Mouse (Mus musculus): ENCODE results near the gene Btbd9.

Gene Btbd9

DNA sequence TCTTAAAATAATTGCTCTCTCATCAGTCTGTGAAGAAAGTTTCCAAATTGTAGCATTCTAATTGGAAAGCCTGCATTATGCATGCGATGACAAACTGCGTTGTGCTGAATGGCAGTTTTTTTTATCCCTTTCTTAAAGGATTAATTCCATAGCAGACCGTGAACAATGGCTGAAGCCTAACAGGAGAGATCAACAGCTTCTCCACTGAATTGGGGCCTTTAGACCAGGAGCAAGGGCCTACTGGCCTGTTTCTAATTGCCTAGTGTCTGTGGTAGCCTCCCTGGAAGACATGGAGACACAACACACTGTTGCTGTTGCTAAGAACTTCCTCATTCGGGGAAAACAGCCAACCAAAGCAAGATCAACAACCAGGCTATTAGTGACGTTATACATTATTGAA lies 296.6 kb downstream of the Btbd9 start:
- no peak for DNase-seq (ENCODE audit: low spot score)

DNA sequence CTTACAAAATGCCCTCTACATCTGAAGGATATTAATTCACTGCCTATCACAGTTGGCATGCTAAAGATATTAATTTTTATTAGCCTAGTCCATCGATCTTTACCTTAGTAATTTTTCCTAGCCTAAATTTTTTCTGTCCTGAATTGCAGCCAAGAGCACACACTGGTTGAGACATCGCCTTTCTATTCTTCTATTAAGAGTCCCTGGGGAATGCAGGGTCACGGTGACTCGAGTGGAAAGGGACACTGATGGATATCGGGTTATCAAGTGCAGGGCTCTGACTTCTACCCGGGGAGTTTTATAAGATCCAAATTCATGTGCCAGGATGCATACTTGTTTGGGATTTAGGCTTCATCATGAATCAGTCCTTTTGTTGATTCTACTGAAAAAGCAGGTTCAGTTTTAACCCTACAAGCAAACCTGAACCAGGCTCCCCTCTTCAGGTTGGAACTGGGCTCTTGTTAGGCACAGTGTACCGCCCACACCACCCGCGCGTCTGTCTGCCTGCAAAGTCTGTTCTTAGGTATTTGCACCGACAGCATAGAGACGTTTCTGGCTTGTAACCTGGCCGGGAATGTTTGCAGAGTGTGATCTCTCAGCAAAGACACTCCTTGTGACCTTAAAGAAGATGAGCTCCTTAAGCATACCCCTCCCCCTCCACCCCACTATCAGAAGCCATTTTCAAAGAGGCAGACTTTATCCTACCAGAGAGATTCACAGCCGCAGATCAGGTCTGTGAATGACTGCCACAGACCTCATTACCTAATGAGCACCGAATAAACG lies 297.5 kb downstream of the Btbd9 start:
- DNase-seq (ENCODE audit: low spot score), result no peak

DNA sequence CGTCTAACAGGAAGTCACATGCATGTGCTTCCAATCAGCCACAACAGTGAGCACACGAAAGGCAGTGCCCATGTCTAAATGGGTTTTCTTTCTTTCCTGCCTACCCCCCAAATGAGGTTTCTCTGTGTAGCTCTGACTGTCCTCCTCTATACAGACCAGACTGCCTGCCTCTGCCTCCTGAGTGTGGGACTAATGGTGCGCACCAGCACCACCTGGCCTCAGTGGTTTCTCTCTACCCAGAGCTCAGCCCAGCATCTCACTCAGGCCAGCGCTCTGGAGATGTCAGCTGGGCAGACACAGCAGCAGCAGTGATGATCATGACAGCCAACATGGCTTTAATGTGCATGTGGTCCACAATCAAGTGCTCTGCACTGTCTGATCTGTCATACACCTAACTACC lies 299.8 kb downstream of the Btbd9 start:
- DNase-seq (ENCODE audit: low spot score), result peak; percentile 6

DNA sequence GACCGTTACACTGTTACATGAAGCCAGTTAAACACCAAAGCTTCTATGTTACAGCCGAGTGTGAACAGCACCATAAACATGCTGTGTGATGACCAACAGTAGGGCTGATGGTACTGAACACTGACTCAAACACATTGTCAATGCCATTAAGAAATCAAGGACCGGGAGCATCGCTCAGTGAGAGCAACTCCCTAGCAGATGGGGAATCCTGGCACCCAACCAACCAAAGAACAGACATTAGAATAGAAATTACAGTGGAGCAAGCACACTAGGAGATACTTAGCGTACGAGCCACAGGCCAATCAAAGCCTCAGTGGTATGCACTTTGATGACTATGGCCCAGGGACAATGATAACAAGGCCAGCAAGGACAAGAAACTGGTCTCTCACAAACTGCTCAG lies 303.5 kb downstream of the Btbd9 start:
- no peak for DNase-seq (ENCODE audit: low spot score)

DNA sequence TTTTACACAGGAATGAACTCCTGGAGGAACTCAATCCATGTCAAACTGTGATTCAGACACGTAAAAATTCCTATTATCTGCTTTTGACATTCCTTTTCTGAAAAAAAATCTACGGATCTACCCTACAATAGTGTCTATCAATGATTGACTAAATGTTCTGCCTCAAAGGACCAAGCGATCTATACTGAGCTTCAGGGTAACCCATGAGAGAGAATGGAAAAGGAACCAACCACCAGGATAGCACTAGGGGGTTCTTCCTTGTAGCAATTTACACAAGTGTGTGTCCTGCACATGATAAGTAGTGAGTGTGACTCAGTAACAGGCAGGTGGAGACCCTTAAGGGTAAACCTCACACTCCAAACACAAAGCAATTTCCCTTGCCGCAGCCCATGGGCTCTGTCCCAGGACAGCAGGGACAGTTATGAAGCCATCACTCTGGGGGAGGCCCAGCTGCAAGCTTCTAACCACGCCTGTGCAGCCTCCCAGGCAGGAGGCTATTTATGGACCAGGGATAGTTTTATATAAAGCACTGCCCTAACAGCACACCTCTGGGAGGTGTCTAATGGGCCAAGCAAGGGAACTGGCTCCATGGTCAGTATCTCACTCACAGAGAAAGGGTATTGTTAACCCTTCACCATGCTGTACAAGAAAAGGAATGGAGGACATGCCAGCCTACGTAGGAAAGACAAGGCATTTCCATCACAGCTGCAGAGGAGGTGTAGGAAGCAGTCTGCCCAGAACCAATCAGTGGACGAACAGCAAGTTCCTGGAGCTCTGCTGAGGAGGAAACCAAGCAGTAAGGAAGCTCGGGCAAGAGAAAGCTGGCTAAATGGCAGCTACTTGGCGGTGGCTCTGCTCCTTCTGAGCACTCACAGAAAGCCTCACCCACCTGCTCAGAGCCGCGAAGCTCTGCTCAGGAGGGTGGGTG lies 306.9 kb downstream of the Btbd9 start:
- no peak for DNase-seq (ENCODE audit: low spot score)

DNA sequence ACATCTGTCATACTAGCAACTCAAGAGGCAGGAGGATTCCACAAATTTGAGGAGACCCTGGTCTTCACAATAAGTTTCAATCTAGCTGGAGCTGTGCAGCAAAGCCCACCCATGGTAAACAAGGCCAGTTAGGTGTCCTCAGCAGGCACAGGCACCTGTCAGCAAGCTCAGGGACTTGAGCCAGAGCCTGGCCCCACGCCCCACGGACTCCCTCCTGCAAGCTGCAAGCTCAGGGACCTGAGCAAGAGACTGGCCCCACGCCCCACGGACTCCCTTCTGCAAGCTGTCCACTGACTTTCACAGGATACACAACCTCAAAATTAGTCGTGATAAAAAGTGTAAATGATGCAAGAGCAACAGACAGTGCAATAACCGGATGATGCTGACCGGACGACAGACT lies 307.8 kb downstream of the Btbd9 start:
- no peak for DNase-seq (ENCODE audit: low spot score)

DNA sequence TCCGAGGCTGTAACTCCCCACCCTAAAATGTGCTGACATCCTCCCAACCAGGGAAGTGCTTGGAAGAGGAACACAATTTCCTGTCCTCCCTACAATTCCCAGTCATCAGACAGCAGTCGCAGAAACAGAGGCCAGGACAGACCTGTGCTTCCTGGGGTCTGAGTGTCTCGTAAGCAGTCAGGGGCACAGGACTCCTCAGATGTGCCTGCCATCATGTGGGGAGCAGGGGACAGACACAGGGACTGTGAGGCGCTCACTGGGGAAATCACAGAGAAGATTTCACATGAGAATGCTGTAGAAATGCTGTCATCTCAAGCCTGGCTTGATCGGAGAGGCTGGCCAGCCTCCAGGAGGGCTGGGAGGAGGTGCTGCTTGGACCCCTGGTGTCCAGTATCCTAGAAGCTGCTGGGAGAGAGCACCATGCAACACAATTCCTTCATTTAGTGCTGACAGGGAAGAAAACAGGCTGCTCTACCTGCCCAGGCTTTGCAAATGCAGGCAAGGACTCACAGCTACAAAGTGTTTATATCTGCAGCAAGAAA lies 308.8 kb downstream of the Btbd9 start:
- no peak for DNase-seq (ENCODE audit: low spot score)

DNA sequence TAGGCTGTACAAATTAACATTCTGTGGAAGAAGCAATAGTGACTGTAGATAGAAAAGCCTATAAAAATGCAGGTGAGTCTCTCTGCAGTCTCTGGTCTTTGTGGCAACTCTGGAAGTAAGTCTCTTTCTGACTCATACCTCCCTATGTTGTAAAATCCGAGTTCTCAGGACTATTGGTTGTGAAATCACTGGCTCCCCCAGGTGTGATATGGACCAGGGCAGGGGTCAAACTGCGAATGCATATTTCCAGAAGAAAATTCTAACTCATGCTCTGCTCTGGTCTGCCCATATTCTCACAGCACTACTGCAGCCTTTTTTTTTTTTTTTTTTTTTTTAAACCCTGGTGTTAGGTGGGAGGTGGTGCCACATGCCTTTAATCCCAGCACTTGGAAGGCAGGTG lies 312.8 kb downstream of the Btbd9 start:
- DNase-seq (ENCODE audit: low spot score), result no peak

DNA sequence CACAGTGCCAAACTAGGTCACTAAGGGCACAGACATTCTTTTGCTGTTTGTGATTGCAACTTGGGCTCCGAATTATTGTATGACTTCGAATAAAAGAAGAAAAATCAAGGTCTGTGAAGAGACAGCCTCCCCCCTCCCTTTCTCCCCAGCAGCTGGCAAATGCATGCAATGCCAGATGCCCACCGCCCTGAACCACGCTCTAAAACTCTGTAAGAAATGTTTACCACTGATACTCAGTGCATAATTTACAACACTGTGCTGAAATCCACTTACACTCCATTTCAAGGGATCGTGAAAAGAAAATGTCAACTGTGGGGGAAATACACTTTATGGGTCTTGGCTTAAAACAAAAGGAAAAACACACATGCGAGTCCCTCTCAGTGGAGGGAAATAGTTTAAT lies 313.3 kb downstream of the Btbd9 start:
- DNase-seq (ENCODE audit: low spot score), result no peak

DNA sequence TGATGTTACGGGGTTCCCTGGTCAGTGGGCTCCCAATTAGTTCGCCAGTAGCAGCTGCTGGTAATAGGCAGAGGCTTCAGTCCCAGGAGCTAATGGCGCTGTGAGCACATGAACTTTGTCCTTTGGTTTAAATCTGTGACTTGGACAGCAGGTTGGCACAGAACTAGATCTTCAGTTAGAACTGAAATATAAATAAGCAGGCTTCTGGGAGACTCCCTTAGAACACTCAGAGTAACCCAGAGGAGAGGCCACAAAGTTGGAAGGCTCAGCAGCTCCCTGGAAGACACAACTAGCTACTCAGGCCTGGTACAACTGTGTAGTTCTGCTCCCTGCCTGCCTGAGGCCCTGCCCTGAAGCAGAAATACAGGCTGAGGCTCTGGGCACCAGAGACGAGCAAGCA lies 313.8 kb downstream of the Btbd9 start:
- DNase-seq (ENCODE audit: low spot score), result no peak

DNA sequence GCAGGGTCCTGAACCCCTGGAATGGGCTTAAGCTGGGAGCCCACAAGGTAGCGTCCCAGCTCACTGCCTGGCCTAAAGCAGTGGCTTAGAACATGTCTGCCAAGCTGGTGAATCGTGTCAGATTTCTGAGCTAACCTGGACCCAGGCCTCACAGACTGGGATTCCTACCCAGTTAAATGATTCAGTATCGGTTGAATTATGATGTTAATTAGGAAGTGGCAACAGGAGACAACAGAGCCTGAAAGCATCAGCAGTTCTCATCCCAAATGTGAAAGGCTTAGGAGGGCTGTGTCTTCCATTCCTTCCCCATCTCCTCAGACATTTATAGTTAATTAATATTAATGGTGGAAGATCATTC lies 314.3 kb downstream of the Btbd9 start:
- no peak for DNase-seq (ENCODE audit: low spot score)

DNA sequence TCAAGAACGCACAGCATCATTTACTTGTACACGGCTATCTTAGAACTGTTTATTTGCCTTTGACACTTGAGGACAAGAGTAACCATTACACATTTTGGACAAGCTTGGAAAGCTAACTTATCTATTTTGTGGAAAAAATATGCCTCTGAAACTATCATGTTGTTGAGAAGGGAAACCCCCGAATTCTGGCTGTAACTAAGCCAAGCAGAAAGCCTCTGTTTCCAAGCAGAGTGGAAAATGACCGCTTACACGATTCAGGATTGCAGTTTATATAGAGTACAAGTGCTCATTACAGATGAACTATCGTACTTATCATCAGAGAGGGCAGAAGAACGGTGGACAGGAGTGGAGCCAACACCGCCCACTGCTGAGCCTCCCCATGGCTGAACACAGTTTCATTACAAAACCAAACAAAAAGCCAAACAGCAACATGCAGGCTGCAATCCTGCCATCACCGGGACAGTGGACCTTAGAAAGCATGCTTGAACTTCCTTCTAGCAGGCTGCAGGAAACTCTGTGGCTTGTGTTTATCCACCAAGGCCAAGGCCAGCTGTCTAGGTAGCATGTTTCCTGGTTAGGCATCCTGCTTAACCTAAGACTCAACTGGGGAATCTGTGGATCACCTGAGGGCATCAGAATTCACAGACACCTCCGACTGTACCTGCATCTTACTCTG lies 314.8 kb downstream of the Btbd9 start:
- DNase-seq (ENCODE audit: low spot score), result no peak

DNA sequence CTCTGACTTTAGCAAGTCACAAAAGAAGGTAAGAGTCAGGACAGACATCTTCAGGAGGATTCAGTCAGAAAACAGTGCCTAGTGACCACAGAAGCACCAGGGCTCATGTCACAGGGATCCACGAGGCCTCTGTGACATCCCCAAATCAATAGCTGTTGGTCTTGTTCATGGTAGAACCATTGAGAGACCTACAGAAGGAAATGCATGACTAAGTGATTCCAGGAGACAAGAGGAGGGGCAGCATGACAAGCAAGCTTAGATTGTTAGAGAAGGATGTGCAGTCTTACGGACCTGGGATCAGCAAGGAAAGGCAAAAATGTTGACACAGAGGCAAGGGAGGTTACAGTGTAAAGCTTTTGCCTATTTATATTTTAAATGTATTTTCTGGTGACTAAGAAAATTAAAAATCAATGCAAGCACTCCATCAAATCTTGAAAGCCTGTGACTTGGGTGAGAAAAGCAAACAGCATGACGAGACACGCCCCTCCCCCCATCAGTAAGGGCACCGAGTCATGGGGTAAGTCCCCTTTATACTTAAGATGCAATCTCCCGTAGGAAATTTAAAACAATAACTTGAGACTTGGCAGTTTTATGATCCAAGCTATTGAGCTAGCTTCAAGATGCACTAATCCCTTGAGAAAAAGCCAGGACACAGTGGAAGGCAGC lies 315.5 kb downstream of the Btbd9 start:
- DNase-seq (ENCODE audit: low spot score), result no peak

DNA sequence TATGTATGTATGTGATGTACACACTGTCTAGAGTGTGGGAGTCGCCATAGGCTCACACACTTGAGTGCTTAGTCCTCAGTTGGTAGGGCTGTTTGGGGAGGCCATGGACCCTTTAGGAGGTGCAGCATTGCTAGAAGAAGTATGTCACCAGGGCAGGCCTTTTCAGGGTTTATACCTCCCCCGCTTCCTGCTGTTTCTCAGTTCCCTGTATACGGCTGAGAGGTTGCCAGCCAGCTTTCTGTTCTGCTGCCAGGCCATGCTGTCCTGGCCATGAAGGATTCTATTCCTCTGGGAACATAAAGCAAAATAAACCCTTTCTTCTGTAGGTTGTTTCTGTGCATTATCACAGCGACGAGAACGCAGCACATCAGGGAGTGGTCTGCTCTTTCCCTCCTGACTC lies 316.4 kb downstream of the Btbd9 start:
- no peak for DNase-seq (ENCODE audit: low spot score)

DNA sequence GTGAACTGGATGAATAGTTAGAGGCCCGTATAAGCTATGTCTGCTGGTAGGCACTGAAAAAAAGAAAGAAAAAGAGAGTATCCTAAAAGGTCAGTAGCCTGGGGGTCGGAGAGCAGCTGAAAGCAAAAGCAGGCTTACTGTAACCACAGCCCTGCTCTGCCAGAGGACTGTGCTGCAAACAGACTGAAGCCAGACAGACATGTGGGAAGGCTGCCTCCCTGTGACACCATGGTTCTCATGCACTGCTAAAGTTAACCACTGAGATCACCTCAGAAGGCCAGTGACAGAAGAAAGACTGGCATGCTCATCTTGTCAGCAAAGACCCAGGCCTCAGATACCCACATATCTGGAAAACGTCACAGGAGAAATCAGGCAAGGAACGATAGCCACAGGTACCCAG lies 317.8 kb downstream of the Btbd9 start:
- DNase-seq (ENCODE audit: low spot score), result no peak

DNA sequence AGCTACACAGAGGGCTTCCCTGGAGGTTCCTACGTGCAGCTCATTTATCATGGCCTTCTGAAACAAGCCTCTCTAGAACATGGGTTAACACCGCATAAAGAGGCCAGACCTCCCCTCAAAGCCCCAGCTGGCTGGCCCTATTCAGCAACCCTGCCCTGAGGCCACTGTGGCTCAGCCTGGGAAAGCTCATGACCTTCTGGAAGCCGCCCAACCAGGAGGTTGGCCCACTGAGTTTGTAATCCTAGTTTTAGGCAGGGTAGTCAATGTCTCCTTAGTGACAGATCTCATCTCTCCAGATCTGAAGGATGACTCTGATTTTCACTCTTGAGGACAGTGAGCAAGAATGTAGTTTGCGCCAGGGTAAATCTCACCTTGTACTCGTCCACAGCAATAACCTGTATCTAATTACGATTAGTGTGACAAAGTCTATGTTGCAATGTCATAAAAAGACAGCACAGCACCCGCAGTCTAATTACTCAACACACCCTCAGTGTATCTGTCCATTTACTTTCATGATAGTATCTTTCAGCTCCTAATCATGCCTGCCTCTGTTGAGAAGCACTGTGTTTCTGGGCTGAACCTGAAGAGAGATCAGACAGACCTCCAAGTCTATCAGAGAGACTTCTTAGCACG lies 320.2 kb downstream of the Btbd9 start:
- no peak for DNase-seq (ENCODE audit: low spot score)

DNA sequence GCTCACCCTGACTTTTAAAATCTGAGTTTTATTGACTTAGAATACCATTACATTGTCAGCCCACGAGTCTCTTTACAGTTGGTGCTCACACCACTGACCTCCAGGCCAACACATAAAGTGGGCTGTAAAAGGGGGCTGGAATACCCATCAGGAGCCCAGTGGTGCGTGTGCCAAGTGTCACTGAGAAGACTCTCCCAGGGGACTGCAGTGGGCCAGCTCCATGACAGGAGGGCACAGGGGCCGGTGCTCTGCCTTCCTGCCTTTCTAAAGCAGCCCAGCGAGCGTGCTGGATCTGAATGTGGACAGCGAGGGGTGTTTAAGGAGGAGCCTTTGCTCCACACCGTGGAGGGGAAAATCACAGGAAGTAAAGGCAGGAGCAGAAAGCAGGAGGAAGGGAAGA lies 322.4 kb downstream of the Btbd9 start:
- DNase-seq (ENCODE audit: low spot score), result no peak

DNA sequence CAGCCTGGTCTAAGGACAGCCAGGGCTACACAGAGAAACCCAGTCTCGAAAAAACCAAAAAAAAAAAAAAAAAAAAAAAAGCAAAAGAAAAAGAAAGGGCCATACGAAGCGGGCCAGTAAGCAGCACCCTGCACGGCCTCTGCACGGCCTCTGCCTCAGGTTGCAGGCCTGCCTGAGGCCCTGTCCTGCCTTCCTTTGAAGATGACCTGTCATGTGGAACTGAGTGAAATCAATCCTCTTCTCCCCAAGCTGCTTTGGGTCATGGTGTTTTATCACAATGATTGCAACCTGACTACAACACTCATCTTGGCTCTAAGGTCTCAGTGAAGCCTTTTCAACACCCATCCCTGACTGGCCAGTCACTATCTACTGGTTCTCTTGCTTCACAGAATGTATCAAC lies 323.3 kb downstream of the Btbd9 start:
- no peak for DNase-seq (ENCODE audit: low spot score)

DNA sequence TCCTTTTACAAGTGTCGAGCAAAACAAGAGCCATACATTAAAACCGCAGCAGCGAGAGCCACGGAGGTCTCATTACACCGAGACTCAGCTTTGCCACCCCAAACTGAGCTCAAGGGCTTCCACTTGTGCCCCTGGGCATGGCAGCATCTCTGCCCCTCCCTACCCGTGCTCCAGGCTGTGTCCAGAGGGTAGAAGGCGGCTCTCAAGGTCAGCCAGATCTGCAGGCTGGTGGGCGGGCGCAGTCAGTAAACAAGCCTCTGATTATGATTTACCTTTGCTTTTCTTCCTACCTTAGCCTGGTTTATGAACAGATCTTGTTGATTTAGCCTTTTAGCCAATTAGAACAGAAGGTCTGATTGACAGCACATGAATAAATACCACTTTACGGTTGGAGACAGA lies 331.0 kb downstream of the Btbd9 start:
- no peak for DNase-seq (ENCODE audit: low spot score)

DNA sequence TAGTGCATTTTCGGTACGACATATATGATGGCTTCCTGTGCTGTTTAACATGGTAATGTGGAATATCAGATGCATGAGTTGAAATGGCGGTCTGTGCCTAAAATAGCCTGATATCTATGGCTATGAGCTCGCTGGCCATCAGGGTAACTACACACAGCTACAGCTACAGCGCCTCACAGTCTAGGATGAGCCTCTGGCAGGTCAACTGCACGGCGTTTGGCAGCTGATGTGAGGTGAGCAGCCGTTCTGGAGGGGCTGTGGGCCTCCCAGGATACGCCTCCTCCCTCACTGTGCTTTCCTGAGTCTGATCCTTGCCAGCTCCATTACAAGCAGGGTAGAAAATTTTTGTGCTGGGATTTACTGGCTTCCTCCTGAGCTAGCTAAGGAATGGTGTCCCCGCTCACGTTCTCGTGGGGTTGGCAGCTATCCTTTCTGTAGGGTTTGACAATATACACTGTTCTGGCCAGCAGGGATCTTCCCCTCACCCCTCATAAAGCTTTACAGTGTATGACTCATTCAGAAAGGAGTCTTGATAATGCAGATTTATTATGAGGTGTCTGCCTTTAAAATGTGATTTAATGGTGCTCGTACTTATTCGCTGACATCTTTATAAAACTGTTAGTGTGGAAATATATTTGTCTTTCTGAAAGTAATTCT lies 331.5 kb downstream of the Btbd9 start:
- DNase-seq (ENCODE audit: low spot score), result no peak

DNA sequence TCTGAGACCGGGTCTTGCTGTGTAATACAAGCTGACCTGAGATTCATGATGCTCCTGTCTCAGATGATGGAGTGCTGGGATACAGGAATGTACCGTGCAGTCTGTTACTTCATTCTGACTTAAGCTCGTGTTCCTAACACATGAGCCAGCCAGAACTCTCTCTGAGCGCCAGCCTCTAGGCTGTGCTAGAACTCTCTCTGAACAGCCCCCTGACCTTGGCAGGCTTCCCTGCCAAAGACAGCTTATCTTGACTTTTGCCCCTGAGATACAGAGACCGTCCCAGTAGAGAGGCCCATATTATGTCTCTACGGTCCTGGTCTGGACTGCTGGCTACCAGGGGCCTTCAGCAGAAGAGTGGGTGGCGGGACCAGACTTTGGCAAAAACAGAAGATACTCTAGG lies 332.7 kb downstream of the Btbd9 start:
- no peak for DNase-seq (ENCODE audit: low spot score)

Measured in T-cell, adult 2 months (primary cell).